Mouse (Mus musculus): ENCODE data around the gene Jak1.

- no peak for TF ChIP-seq CTCF (IDR thresholded peaks at IDR 0.05; ENCODE audit: insufficient read depth, low read length)
- no peak for TF ChIP-seq POLR2A (IDR thresholded peaks at IDR 0.05; ENCODE audit: borderline replicate concordance, extremely low read depth, low read depth, low read length)
Observed at GRCm38 (mm10) chr4:101295788-101296187, 30.7 kb upstream of the Jak1 start.

Data from lung, adult 2 months (tissue).